Mouse (Mus musculus): ENCODE measurements at regions not wholly inside any gene's neighbourhood (a gene's known extent, or its start where the extent isn't known, plus 50 kb on each side); places are given as distances from the start of the nearest gene placed in this dataset.

- Histone ChIP-seq H3K4me1 (ENCODE audit: control insufficient read depth in 2 of 2, insufficient read depth in 2 of 2, low read length in 2 of 2, poor library complexity in 1 of 2) (no peaks in the 10 kb centered on the region), H3K9me3 (ENCODE audit: control insufficient read depth, insufficient read depth, low read depth, low read length) (no peaks in the 10 kb centered on the region), H3K36me3 (ENCODE audit: control insufficient read depth, insufficient read depth, low read length, poor library complexity, severe bottlenecking) (no peaks in the 10 kb centered on the region), H3K4me3 (ENCODE audit: insufficient read depth in 1 of 2, low read depth in 1 of 2, low read length in 2 of 2, poor library complexity in 1 of 2, severe bottlenecking in 1 of 2) (no peak overlapping the region), H3K27ac (ENCODE audit: insufficient read depth, low read depth, low read length, poor library complexity, severe bottlenecking) (no peak overlapping the region), H3K9ac (ENCODE audit: insufficient read depth, low read depth, low read length, poor library complexity, severe bottlenecking) (no peak overlapping the region)
- peak; percentile 32; the same call in 1 of the 2 replicates for TF ChIP-seq ZC3H11A (IDR thresholded peaks at IDR 0.05; ENCODE audit: borderline replicate concordance, low read depth, low read length)
- TF ChIP-seq CHD2 (IDR thresholded peaks at IDR 0.05; ENCODE audit: low read depth, low read length): no peak
- in situ Hi-C loops (cut with MboI; ENCODE audit: low sequenced_read_pairs in 2 of 2, unreplicated experiment in 2 of 2): no loop called here
- peak; percentile 44 for DNase-seq (ENCODE audit: low read depth, low spot score)
Observed at GRCm38 (mm10) chrX:152918212-152918611, 88.1 kb upstream of the Usp51 start.

GRCm38 (mm10) chrX:152926991-152927390 is 79.3 kb upstream of the Usp51 start:
- TF ChIP-seq ZNF384 (IDR thresholded peaks at IDR 0.05; ENCODE audit: low read depth, low read length) (no peak), ZC3H11A (IDR thresholded peaks at IDR 0.05; ENCODE audit: borderline replicate concordance, low read depth, low read length) (peak; percentile 74; the same call in 1 of the 2 replicates)
- DNase-seq (ENCODE audit: low read depth, low spot score): peak; percentile 9
- H3K36me3 ChIP-seq (ENCODE audit: control insufficient read depth, insufficient read depth, low read length, poor library complexity, severe bottlenecking): no peaks in the 10 kb centered on the region
- no peak overlapping the region for H3K9ac ChIP-seq (ENCODE audit: insufficient read depth, low read depth, low read length, poor library complexity, severe bottlenecking)
- H3K27ac ChIP-seq (ENCODE audit: insufficient read depth, low read depth, low read length, poor library complexity, severe bottlenecking): no peak overlapping the region
- no peaks in the 10 kb centered on the region for H3K9me3 ChIP-seq (ENCODE audit: control insufficient read depth, insufficient read depth, low read depth, low read length)
- in situ Hi-C loops (cut with MboI; ENCODE audit: low sequenced_read_pairs in 2 of 2, unreplicated experiment in 2 of 2): loop anchor here in 1 of 2 experiments (10.0 kb wide), 1 partner anchor 248 kb away; no protein-coding TSS in a partner anchor
- H3K4me3 ChIP-seq (ENCODE audit: insufficient read depth in 1 of 2, low read depth in 1 of 2, low read length in 2 of 2, poor library complexity in 1 of 2, severe bottlenecking in 1 of 2): no peak overlapping the region
- no peaks in the 10 kb centered on the region for H3K4me1 ChIP-seq (ENCODE audit: control insufficient read depth in 2 of 2, insufficient read depth in 2 of 2, low read length in 2 of 2, poor library complexity in 1 of 2)

DNA sequence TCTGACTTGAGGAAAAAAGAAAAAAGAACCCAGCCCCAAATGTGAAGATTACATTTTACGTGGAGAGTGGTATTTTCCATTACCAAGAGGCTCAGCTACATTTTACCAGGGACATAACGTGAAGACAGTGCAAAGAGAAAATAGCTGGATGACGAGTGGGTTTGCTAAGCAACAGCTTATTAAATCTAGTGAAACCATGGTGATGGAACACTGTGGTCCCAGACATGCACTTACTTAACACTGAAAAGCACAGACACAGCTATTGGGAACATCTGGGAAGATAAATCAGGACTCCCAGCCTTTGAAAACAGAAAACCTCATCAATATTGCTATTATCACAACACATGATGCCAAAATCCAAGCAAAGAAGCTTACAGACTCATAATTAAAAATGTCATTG is 60.1 kb upstream of the Usp51 start:
- Histone ChIP-seq H3K9ac (ENCODE audit: insufficient read depth, low read depth, low read length, poor library complexity, severe bottlenecking) (no peak overlapping the region), H3K4me3 (ENCODE audit: insufficient read depth in 1 of 2, low read depth in 1 of 2, low read length in 2 of 2, poor library complexity in 1 of 2, severe bottlenecking in 1 of 2) (no peak overlapping the region), H3K27ac (ENCODE audit: insufficient read depth, low read depth, low read length, poor library complexity, severe bottlenecking) (no peak overlapping the region), H3K36me3 (ENCODE audit: control insufficient read depth, insufficient read depth, low read length, poor library complexity, severe bottlenecking) (no peaks in the 10 kb centered on the region), H3K4me1 (ENCODE audit: control insufficient read depth in 2 of 2, insufficient read depth in 2 of 2, low read length in 2 of 2, poor library complexity in 1 of 2) (no peaks in the 10 kb centered on the region), H3K9me3 (ENCODE audit: control insufficient read depth, insufficient read depth, low read depth, low read length) (no peaks in the 10 kb centered on the region)
- in situ Hi-C loops (cut with MboI; ENCODE audit: low sequenced_read_pairs in 2 of 2, unreplicated experiment in 2 of 2): no loop called here
- TF ChIP-seq ZC3H11A (IDR thresholded peaks at IDR 0.05; ENCODE audit: borderline replicate concordance, low read depth, low read length): no peak
- TF ChIP-seq HCFC1 (IDR thresholded peaks at IDR 0.05; ENCODE audit: borderline replicate concordance, insufficient read depth, low read length): no peak
- DNase-seq (ENCODE audit: low read depth, low spot score): no peak

Data from ES-E14 (cell line).